Mouse (Mus musculus) CH12.LX (cell line): Measurements from ENCODE around the gene Dnajc30. TPM values are rescaled to one million over a fixed set of nuclear protein-coding genes. Genes with fewer than 3 reads are reported as not detected.

ENCODE experiments used
- DNase-seq: peaks from one replicate; pipeline ENCODE4 v3.0.0-alpha.2; 2013; ENCODE audit errors: extremely low read depth
- H3K27ac ChIP-seq: 2 replicates; pipeline ENCODE4 v1.5.1; 2012; ENCODE audit warnings: low read depth, mild to moderate bottlenecking, control low read depth, moderate library complexity; ENCODE audit not compliant: insufficient read depth
- H3K27me3 ChIP-seq: replicated peaks from 2 replicates; pipeline ENCODE3; 2012; ENCODE audit warnings: inconsistent platforms
- H3K36me3 ChIP-seq, 2 experiments: replicated peaks in 1 of 2; 2 replicates each; pipeline versions ENCODE3 to v1.6.1; 2012; ENCODE audit warnings: inconsistent platforms in 1 of 2, low read length in 1 of 2, mild to moderate bottlenecking in 1 of 2, mixed read lengths in 1 of 2, moderate library complexity in 1 of 2; ENCODE audit not compliant: control insufficient read depth in 1 of 2, insufficient read depth in 1 of 2
- H3K4me1 ChIP-seq, 2 experiments: 2 replicates each; pipeline ENCODE4 v1.6.1; 2012; ENCODE audit warnings: inconsistent platforms in 1 of 2, moderate library complexity in 1 of 2; ENCODE audit not compliant: insufficient read depth in 2 of 2, control insufficient read depth in 1 of 2
- H3K4me2 ChIP-seq: 2 replicates; pipeline ENCODE4 v1.6.1; 2012; ENCODE audit warnings: low read depth, mild to moderate bottlenecking, control low read depth; ENCODE audit not compliant: poor library complexity, insufficient read depth, severe bottlenecking
- H3K4me3 ChIP-seq, 3 experiments: fragments of 150-350 bp in 1 of 3; sonication (generic) in 1 of 3; replicated peaks in 1 of 3; 2 replicates each; pipeline versions ENCODE3 to v1.5.1; 2011 to 2012; ENCODE audit warnings: low read depth in 2 of 3, low read length in 2 of 3, mild to moderate bottlenecking in 2 of 3, moderate library complexity in 2 of 3, control low read depth in 1 of 3, improper control_type of control experiment in 1 of 3, inconsistent platforms in 1 of 3, mixed read lengths in 1 of 3; ENCODE audit not compliant: poor library complexity in 1 of 3
- H3K79me2 ChIP-seq: replicated peaks from 2 replicates; pipeline ENCODE4 v1.6.1; 2012; ENCODE audit warnings: mild to moderate bottlenecking, moderate library complexity; ENCODE audit not compliant: control insufficient read depth, poor library complexity, insufficient read depth, severe bottlenecking; ENCODE audit errors: extremely low read depth
- H3K9ac ChIP-seq: 2 replicates; pipeline ENCODE4 v1.6.1; 2012; ENCODE audit warnings: low read depth, mild to moderate bottlenecking, control low read depth, moderate library complexity; ENCODE audit not compliant: insufficient read depth
- H3K9me3 ChIP-seq: replicated peaks from 2 replicates; pipeline ENCODE3; 2012; ENCODE audit warnings: low read length, inconsistent platforms, mixed read lengths
- BHLHE40 ChIP-seq: IDR thresholded peaks from 2 replicates; pipeline ENCODE4 v1.6.1; 2011; ENCODE audit warnings: mild to moderate bottlenecking, low read depth, low read length, improper control_type of control experiment
- CHD1 ChIP-seq: IDR thresholded peaks from 2 replicates; pipeline ENCODE4 v1.6.1; 2012; ENCODE audit warnings: low read depth, low read length, improper control_type of control experiment, inconsistent platforms
- CTCF ChIP-seq, 2 experiments: IDR thresholded peaks in 1 of 2; conservative IDR thresholded peaks in 1 of 2; 2 replicates each; pipeline ENCODE4 v1.5.1; 2011 to 2012; ENCODE audit warnings: low read depth in 2 of 2, low read length in 2 of 2, improper control_type of control experiment in 1 of 2, inconsistent platforms in 1 of 2, mild to moderate bottlenecking in 1 of 2, moderate library complexity in 1 of 2
- E2F4 ChIP-seq: IDR thresholded peaks from 2 replicates; pipeline ENCODE4 v1.6.1; 2011; ENCODE audit warnings: low read depth, low read length, improper control_type of control experiment; ENCODE audit not compliant: insufficient replicate concordance
- ELF1 ChIP-seq: IDR thresholded peaks from 2 replicates; pipeline ENCODE4 v1.6.1; 2014; ENCODE audit warnings: low read depth, mild to moderate bottlenecking, inconsistent platforms, low read length, improper control_type of control experiment
- EP300 ChIP-seq: IDR thresholded peaks from 2 replicates; pipeline ENCODE4 v1.6.1; 2011; ENCODE audit warnings: low read length, improper control_type of control experiment
- ETS1 ChIP-seq: conservative IDR thresholded peaks from 2 replicates; pipeline ENCODE4 v1.6.1; 2012; ENCODE audit warnings: low read depth, mild to moderate bottlenecking, inconsistent platforms, low read length, improper control_type of control experiment, moderate library complexity
- GABPA ChIP-seq: IDR thresholded peaks from 2 replicates; pipeline ENCODE4 v1.6.1; 2012; ENCODE audit warnings: low read depth, low read length, improper control_type of control experiment, inconsistent platforms; ENCODE audit not compliant: insufficient replicate concordance
- HCFC1 ChIP-seq: IDR thresholded peaks from 2 replicates; pipeline ENCODE4 v1.6.1; 2012; ENCODE audit warnings: low read depth, mild to moderate bottlenecking, inconsistent platforms, low read length, improper control_type of control experiment
- JUN ChIP-seq: IDR thresholded peaks from 2 replicates; pipeline ENCODE4 v1.6.1; 2011; ENCODE audit warnings: low read depth, mild to moderate bottlenecking, low read length, improper control_type of control experiment, moderate library complexity; ENCODE audit not compliant: insufficient read depth
- JUND ChIP-seq: conservative IDR thresholded peaks from 2 replicates; pipeline ENCODE4 v1.6.1; 2011; ENCODE audit warnings: low read depth, low read length, improper control_type of control experiment
- KAT2A ChIP-seq: IDR thresholded peaks from 2 replicates; pipeline ENCODE4 v1.6.1; 2012; ENCODE audit warnings: low read length, improper control_type of control experiment, inconsistent platforms; ENCODE audit not compliant: insufficient replicate concordance
- MAFK ChIP-seq: IDR thresholded peaks from 2 replicates; pipeline ENCODE4 v1.6.1; 2011; ENCODE audit warnings: low read length, improper control_type of control experiment; ENCODE audit not compliant: insufficient replicate concordance
- MAZ ChIP-seq: IDR thresholded peaks from 2 replicates; pipeline ENCODE4 v1.6.1; 2012; ENCODE audit warnings: low read depth, mild to moderate bottlenecking, inconsistent platforms, low read length, improper control_type of control experiment, moderate library complexity
- MEF2A ChIP-seq: IDR thresholded peaks from 2 replicates; pipeline ENCODE4 v1.6.1; 2014; ENCODE audit warnings: low read depth, mild to moderate bottlenecking, inconsistent platforms, low read length, improper control_type of control experiment, borderline replicate concordance
- PAX5 ChIP-seq: IDR thresholded peaks from 2 replicates; pipeline ENCODE4 v1.6.1; 2012; ENCODE audit warnings: low read length, inconsistent platforms, mixed read lengths
- RAD21 ChIP-seq: IDR thresholded peaks from 2 replicates; pipeline ENCODE4 v1.6.1; 2011; ENCODE audit warnings: low read depth, mild to moderate bottlenecking, low read length, improper control_type of control experiment, moderate library complexity
- RCOR1 ChIP-seq: conservative IDR thresholded peaks from 2 replicates; pipeline ENCODE4 v1.6.1; 2012; ENCODE audit warnings: low read depth, mild to moderate bottlenecking, inconsistent platforms, low read length, improper control_type of control experiment
- SIN3A ChIP-seq: IDR thresholded peaks from 2 replicates; pipeline ENCODE4 v1.6.1; 2012; ENCODE audit warnings: low read length, improper control_type of control experiment, inconsistent platforms
- SMC3 ChIP-seq: IDR thresholded peaks from 2 replicates; pipeline ENCODE4 v1.6.1; 2011; ENCODE audit warnings: low read depth, low read length, improper control_type of control experiment
- TCF12 ChIP-seq: IDR thresholded peaks from 2 replicates; pipeline ENCODE4 v1.6.1; 2014; ENCODE audit warnings: low read depth, mild to moderate bottlenecking, inconsistent platforms, low read length, improper control_type of control experiment
- USF1 ChIP-seq: IDR thresholded peaks from 2 replicates; pipeline ENCODE4 v1.6.1; 2014; ENCODE audit warnings: low read depth, mild to moderate bottlenecking, inconsistent platforms, low read length, improper control_type of control experiment
- USF2 ChIP-seq: conservative IDR thresholded peaks from 2 replicates; pipeline ENCODE4 v1.6.1; 2011; ENCODE audit warnings: low read depth, low read length, improper control_type of control experiment
- ZC3H11A ChIP-seq: IDR thresholded peaks from 2 replicates; pipeline ENCODE4 v1.6.1; 2012; ENCODE audit warnings: low read depth, mild to moderate bottlenecking, inconsistent platforms, low read length, improper control_type of control experiment
- ZNF384 ChIP-seq: IDR thresholded peaks from 2 replicates; pipeline ENCODE4 v1.6.1; 2012; ENCODE audit warnings: low read depth, low read length, improper control_type of control experiment, inconsistent platforms
- dilution Hi-C: fragments of 300-500 bp; cut with MboI; formaldehyde crosslinking; loops from 2 replicates; pipeline ENCODE4 v1.14.3; 2020; ENCODE audit warnings: low sequenced_read_pairs; ENCODE audit not compliant: extremely low pct_unique_long_range_greater_than_20kb, extremely low pct_ligation_motif_present
- in situ Hi-C: fragments of 300-500 bp; cut with MboI; formaldehyde crosslinking; loops from 3 replicates; pipeline ENCODE4 v1.14.3; 2019; ENCODE audit warnings: low sequenced_read_pairs, low pct_ligation_motif_present, low pct_unique_long_range_greater_than_20kb, mixed read lengths
- polyA plus RNA-seq: library from polyadenylated mRNA; unstranded; fragments of >175 nt; gene quantifications from 2 replicates; pipeline ENCODE4 v1.2.1, GENCODE M21; 2012; ENCODE audit warnings: low read depth; ENCODE audit not compliant: insufficient read length
- total RNA-seq, 2 experiments: library from RNA; depleted of rRNA; stranded (reverse); fragments of 300-350 nt in 1 of 2; fragments of >200 nt in 1 of 2; gene quantifications; 2 replicates each; pipeline ENCODE4 v1.2.3; 2012 to 2014

Gene Dnajc30
- total and polyA plus RNA-seq, 3 experiments = 4.9 to 9.6 (median 7.2) TPM

DNA sequence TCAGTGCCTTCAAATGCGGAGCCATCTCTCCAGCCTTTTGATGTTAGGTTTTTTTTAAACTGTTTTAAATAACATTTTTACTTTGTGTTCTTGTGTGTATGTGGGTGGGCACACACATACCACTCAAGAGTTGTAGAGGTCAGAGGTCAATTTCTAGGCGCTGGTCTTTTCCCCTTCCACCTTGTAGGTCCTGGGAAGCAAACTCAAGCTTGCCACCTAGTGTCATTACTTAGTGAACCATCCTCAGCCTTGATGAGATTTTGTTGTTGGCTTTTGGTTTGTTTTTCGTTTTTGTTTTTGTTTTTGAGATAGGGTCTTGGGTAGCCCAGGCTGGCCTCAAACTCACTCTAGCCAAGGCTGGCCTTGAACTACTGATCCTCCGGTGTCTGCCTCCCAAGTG, 11.7 kb downstream of the Dnajc30 start:
- H3K9me3 ChIP-seq = no peaks in the 10 kb centered on the region
- H3K79me2 ChIP-seq = no peaks in the 10 kb centered on the region
- no peak overlapping the region for H3K4me3 ChIP-seq
- H3K27me3 ChIP-seq = peaks cover 55% of the 10 kb centered on the region
- H3K27ac ChIP-seq = no peak overlapping the region
- DNase-seq = no peak
- TF ChIP-seq BHLHE40 = no peak
- TF ChIP-seq RAD21 = peak; percentile 35
- peak in 1 of 2 experiments; percentile 60; a peak in 2 of 4 replicates for TF ChIP-seq CTCF (conservative IDR thresholded peaks at IDR 0.05 in 1 of 2, IDR thresholded peaks at IDR 0.05 in 1 of 2; ENCODE audit: low read depth in 2 of 2, low read length in 2 of 2)
- TF ChIP-seq SMC3 = peak; percentile 48
- in situ Hi-C loops (no loop called here), dilution Hi-C loops (no loop called here)
- H3K9ac ChIP-seq = no peak overlapping the region
- H3K4me2 ChIP-seq = no peak overlapping the region
- H3K4me1 ChIP-seq = peaks cover 3 to 14% of the 10 kb centered on the region in 2 experiments; a peak in 3 of 4 replicates
- H3K36me3 ChIP-seq = no peaks in the 10 kb centered on the region

DNA sequence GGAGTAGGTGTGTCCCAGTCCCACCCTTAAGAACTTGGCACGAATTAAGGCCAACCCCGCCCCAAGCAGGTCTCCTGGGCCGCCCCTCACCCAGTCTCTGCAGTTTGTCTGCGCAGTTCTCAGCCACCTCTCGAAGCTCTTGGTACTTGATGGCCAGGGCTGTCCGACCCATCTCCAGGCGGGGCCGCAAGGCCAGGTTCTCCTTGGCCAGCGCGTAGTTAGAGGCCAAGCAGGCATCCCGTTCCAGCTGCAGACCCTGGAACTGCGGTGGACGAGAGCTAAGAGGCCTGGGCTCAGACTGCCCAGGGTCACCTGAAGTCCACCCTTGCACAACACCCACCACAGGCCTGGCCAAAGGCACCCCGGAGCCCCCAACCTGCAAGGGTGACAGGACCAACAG, 12.4 kb downstream of the Dnajc30 start:
- peaks cover 54% of the 10 kb centered on the region for H3K27me3 ChIP-seq
- no peaks in the 10 kb centered on the region for H3K9me3 ChIP-seq
- no peak overlapping the region for H3K4me2 ChIP-seq
- H3K27ac ChIP-seq = no peak overlapping the region
- no peak overlapping the region for H3K9ac ChIP-seq
- peaks cover 3 to 14% of the 10 kb centered on the region in 2 experiments; a peak in 3 of 4 replicates for H3K4me1 ChIP-seq
- in situ Hi-C loops (no loop called here), dilution Hi-C loops (no loop called here)
- no peak for DNase-seq
- H3K36me3 ChIP-seq = no peaks in the 10 kb centered on the region
- no peak for TF ChIP-seq ELF1
- TF ChIP-seq USF2 = no peak
- TF ChIP-seq MAFK = no peak
- no peak for TF ChIP-seq USF1
- no peak for TF ChIP-seq BHLHE40
- TF ChIP-seq JUND = no peak
- no peak for TF ChIP-seq KAT2A
- TF ChIP-seq EP300 = no peak
- TF ChIP-seq SIN3A = no peak
- no peak overlapping the region for H3K4me3 ChIP-seq
- H3K79me2 ChIP-seq = no peaks in the 10 kb centered on the region

DNA sequence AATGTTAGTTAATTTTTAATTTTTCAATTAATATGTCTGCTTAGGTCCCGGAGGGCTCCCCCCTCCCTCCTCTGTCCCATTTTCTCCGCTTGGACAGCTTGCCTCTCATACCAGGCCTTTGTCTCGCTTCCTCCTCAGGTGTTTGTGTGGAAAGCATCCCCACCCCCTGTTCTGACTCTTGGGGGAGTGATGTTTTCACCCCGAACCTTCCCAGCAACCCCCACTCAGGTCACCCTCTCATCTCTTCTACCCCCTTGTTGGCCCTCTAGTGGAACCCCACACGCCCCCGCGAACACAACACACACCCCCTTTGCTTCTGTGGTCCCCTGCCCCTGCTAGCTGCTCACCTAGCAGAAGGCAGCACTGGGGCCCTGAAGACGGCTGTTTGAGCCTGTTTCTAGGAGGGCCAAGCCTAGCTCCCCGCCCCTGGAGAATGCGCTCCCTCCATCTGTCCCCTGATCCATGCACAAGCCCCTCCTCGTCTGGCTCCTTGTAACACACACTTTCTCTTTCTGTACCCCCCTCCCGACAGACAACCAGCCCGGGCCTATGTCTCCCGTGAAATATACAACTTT, 13.0 kb downstream of the Dnajc30 start:
- no peak for DNase-seq
- Histone ChIP-seq H3K9ac (no peak overlapping the region), H3K27me3 (peaks cover 56% of the 10 kb centered on the region), H3K36me3 (no peaks in the 10 kb centered on the region), H3K4me3 (no peak overlapping the region), H3K4me1 (peaks cover 3 to 14% of the 10 kb centered on the region in 2 experiments; a peak in 3 of 4 replicates), H3K79me2 (no peaks in the 10 kb centered on the region), H3K27ac (no peak overlapping the region), H3K4me2 (peak overlapping the region; percentile 67), H3K9me3 (no peaks in the 10 kb centered on the region)
- dilution Hi-C loops = no loop called here
- in situ Hi-C loops = no loop called here
- TF ChIP-seq HCFC1 = no peak
- TF ChIP-seq RCOR1 = no peak
- no peak for TF ChIP-seq EP300
- no peak for TF ChIP-seq ZC3H11A
- TF ChIP-seq JUN = no peak
- no peak for TF ChIP-seq E2F4
- no peak for TF ChIP-seq SIN3A
- TF ChIP-seq TCF12 = no peak
- TF ChIP-seq KAT2A = no peak
- TF ChIP-seq ZNF384 = no peak
- no peak for TF ChIP-seq GABPA
- no peak for TF ChIP-seq CHD1
- no peak for TF ChIP-seq PAX5
- no peak for TF ChIP-seq MAZ
- TF ChIP-seq MEF2A = no peak
- no peak for TF ChIP-seq ETS1
